ENCODE assay signal across 10 mouse cellular contexts in the genomic region with DNA sequence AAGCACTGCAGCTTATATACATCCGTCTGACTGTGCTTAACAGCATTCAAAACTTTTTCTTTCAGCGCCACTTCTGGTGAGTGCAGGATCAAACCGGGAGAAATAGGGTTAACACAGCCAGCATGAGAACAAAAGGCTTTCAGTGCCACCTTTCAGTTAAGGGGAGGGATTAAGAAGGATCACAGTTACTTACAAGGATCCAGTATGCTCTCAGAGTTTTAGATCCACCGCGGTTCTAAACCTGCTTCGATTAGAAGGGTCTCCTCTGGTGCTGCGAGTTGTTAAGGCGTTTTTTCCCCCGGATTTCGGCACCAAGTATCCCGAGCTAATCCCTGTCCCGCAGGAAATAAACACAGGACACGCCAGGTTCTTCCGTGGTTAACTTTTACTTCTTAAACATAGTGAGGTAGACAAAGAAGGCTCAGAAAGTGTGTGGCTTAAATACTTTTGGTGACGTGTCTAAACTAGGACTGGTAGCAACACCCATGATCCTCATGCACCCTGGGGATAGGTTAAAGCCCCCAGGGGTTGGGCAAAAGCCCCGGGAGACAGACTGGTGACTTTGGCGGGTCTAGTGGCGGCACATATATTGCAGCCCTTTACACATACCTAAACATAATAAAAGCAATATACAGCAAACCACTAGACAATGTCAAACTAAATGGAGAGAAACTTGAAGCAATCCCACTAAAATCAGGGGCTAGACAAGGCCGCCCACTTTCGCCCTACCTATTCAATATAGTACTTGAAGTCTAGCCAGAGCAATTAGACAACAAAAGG. TPM values are rescaled to one million over a fixed set of nuclear protein-coding genes. Genes with fewer than 3 reads are reported as not detected.
A peak's percentile ranks its signal among the peaks of the same experiment; 100 is the strongest.
DNase-seq lines count a peak whose midpoint lies in the region; ATAC-seq and TF ChIP-seq lines count a peak whose summit lies in the region.
"Not testable (repeated sequence)": the region's sequence is repeated elsewhere in the genome, so short reads cannot be mapped to it uniquely, and the experiment has no call there.
"Had no signal": no experiment of that assay in that cellular context is flagged by ENCODE, and none has a peak within 500 bp of the region (broad histone marks: within the 10 kb centered on the region; RNA-seq: fewer than 3 reads in every experiment).

No protein-coding gene starts in this region.

- H3K4me1 ChIP-seq in embryonic facial prominence, embryonic 12.5 days; forebrain, embryonic 16.5 days (replicated peaks; ENCODE audit: control insufficient read depth, insufficient read depth, low read length); hindbrain, embryonic 10.5 days (replicated peaks); intestine, postnatal 0 days (replicated peaks; ENCODE audit: control insufficient read depth, insufficient read depth, low read length); liver, embryonic 11.5 days (replicated peaks; ENCODE audit: control insufficient read depth, insufficient read depth, low read length); midbrain, embryonic 15.5 days: not testable (repeated sequence)

- DNase-seq in CD4-positive, CD25-positive, alpha-beta regulatory T cell, adult 2 months (ENCODE audit: low read depth, low spot score): peak; percentile 6
- DNase-seq in hindbrain, embryonic 10.5 days (ENCODE audit: low spot score): peak; percentile 28
- DNase-seq in liver, embryonic 11.5 days (ENCODE audit: low spot score): not testable (repeated sequence)
- DNase-seq in retina, postnatal 1 day: peak; percentile 46

- H3K9me3 ChIP-seq in embryonic facial prominence, embryonic 12.5 days; forebrain, embryonic 16.5 days (ENCODE audit: control insufficient read depth, low read length); hindbrain, embryonic 10.5 days; intestine, postnatal 0 days (ENCODE audit: control insufficient read depth); liver, embryonic 11.5 days (ENCODE audit: control insufficient read depth, low read length); midbrain, embryonic 15.5 days: not testable (repeated sequence)

- not testable (repeated sequence) for H3K27ac ChIP-seq in embryonic facial prominence, embryonic 12.5 days; forebrain, embryonic 16.5 days (ENCODE audit: low read length); intestine, postnatal 0 days (ENCODE audit: low read depth, low read length); liver, embryonic 11.5 days (ENCODE audit: low read depth, low read length); midbrain, embryonic 15.5 days
- H3K27ac ChIP-seq in hindbrain, embryonic 10.5 days: peak overlapping the region; percentile 66

- peak overlapping the region; percentile 42 for H3K4me2 ChIP-seq in embryonic facial prominence, embryonic 12.5 days (replicated peaks)
- H3K4me2 ChIP-seq in forebrain, embryonic 16.5 days (ENCODE audit: low read length): peak overlapping the region; percentile 42
- peak overlapping the region; percentile 55 for H3K4me2 ChIP-seq in intestine, postnatal 0 days (replicated peaks; ENCODE audit: low read depth)
- H3K4me2 ChIP-seq in liver, embryonic 11.5 days: peak overlapping the region; percentile 42
- H3K4me2 ChIP-seq in midbrain, embryonic 15.5 days: peak overlapping the region; percentile 42

- H3K4me3 ChIP-seq in embryonic facial prominence, embryonic 12.5 days: peak overlapping the region; percentile 23
- H3K4me3 ChIP-seq in forebrain, embryonic 16.5 days (replicated peaks; ENCODE audit: low read length): peak overlapping the region; percentile 9; the same call in 1 of the 2 replicates
- H3K4me3 ChIP-seq in hindbrain, embryonic 10.5 days: peak overlapping the region; percentile 47
- H3K4me3 ChIP-seq in intestine, postnatal 0 days (ENCODE audit: low read depth, low read length): peak overlapping the region; percentile 14; the same call in 1 of the 2 replicates
- H3K4me3 ChIP-seq in liver, embryonic 11.5 days (ENCODE audit: low read depth, low read length): not testable (repeated sequence)
- peak overlapping the region; percentile 21; the same call in 1 of the 2 replicates for H3K4me3 ChIP-seq in midbrain, embryonic 15.5 days

- not testable (repeated sequence) for H3K36me3 ChIP-seq in embryonic facial prominence, embryonic 12.5 days; forebrain, embryonic 16.5 days (ENCODE audit: control insufficient read depth, insufficient read depth); hindbrain, embryonic 10.5 days; intestine, postnatal 0 days (ENCODE audit: control insufficient read depth, insufficient read depth); liver, embryonic 11.5 days (ENCODE audit: control insufficient read depth, insufficient read depth, low read length); midbrain, embryonic 15.5 days (replicated peaks)

- TF ChIP-seq CTCF in intestine, postnatal 0 days (IDR thresholded peaks at IDR 0.05; ENCODE audit: low read depth): not testable (repeated sequence)

- 7% methylated on average over 19 of the region's 20 CpGs for WGBS in embryonic facial prominence, embryonic 12.5 days
- WGBS in forebrain, embryonic 16.5 days: 7% methylated on average over 19 of the region's 20 CpGs
- 7% methylated on average over 20 of the region's 20 CpGs for WGBS in hindbrain, embryonic 10.5 days
- WGBS in intestine, postnatal 0 days: 10% methylated on average over 19 of the region's 20 CpGs
- WGBS in liver, embryonic 11.5 days: 9% methylated on average over 19 of the region's 20 CpGs
- 7% methylated on average over 20 of the region's 20 CpGs for WGBS in midbrain, embryonic 15.5 days

- not testable (repeated sequence) for H3K27me3 ChIP-seq in embryonic facial prominence, embryonic 12.5 days; forebrain, embryonic 16.5 days (replicated peaks; ENCODE audit: control insufficient read depth, insufficient read depth, low read length); hindbrain, embryonic 10.5 days (ENCODE audit: insufficient read depth, poor library complexity, severe bottlenecking); intestine, postnatal 0 days (replicated peaks; ENCODE audit: control insufficient read depth, insufficient read depth, low read length); liver, embryonic 11.5 days (replicated peaks; ENCODE audit: control insufficient read depth, insufficient read depth, low read length); midbrain, embryonic 15.5 days (replicated peaks)

- ATAC-seq in embryonic facial prominence, embryonic 12.5 days (ENCODE audit: insufficient number of reproducible peaks, insufficient read depth, low FRiP score, low TSS enrichment); forebrain, embryonic 16.5 days; intestine, postnatal 0 days; liver, embryonic 11.5 days (replicated peaks; ENCODE audit: low FRiP score); midbrain, embryonic 15.5 days (replicated peaks): not testable (repeated sequence)

- H3K9ac ChIP-seq in embryonic facial prominence, embryonic 12.5 days: peak overlapping the region; percentile 20; the same call in 1 of the 2 replicates
- not testable (repeated sequence) for H3K9ac ChIP-seq in forebrain, embryonic 16.5 days (replicated peaks; ENCODE audit: low read depth, low read length); liver, embryonic 11.5 days (ENCODE audit: low read depth, low read length); midbrain, embryonic 15.5 days
- 0 out of 2 replicates have a peak overlapping the region, but pooled peaks have one; percentile 7 for H3K9ac ChIP-seq in intestine, postnatal 0 days (ENCODE audit: low read depth, low read length)

RNA-seq across cellular contexts. Expression of a gene that starts 6.9 kb away (rescaled TPM):
- not detected in 2 replicates for polyA plus RNA-seq in embryonic facial prominence, embryonic 12.5 days (2016; fragmentation: Nextera tagmentation; extraction: Ambion mirVana)
- polyA plus RNA-seq in forebrain, embryonic 16.5 days (2015; fragmentation: Nextera tagmentation; extraction: Ambion mirVana): not detected in 2 replicates
- polyA plus RNA-seq in hindbrain, embryonic 10.5 days (2016; fragmentation: Nextera tagmentation; extraction: Ambion mirVana): not detected in 2 replicates
- 0.22 and 0.25 TPM in 2 replicates for polyA plus RNA-seq in intestine, postnatal 0 days (2015; fragmentation: Nextera tagmentation; extraction: Ambion mirVana)
- polyA plus RNA-seq in liver, embryonic 11.5 days (2014; fragmentation: Nextera tagmentation; extraction: Ambion mirVana): not detected in 2 replicates
- polyA plus RNA-seq in midbrain, embryonic 15.5 days (2015; fragmentation: Nextera tagmentation; extraction: Ambion mirVana): not detected in 2 replicates
- polyA plus RNA-seq: erythroblast, embryonic 14.5 days; liver, embryonic 13.5 days had no signal

RNA-seq across cellular contexts. Expression of a gene that starts 37.1 kb away (rescaled TPM):
- polyA plus RNA-seq in embryonic facial prominence, embryonic 12.5 days (2016; fragmentation: Nextera tagmentation; extraction: Ambion mirVana): not detected in 2 replicates
- polyA plus RNA-seq in forebrain, embryonic 16.5 days (2015; fragmentation: Nextera tagmentation; extraction: Ambion mirVana): not detected in 2 replicates
- polyA plus RNA-seq in hindbrain, embryonic 10.5 days (2016; fragmentation: Nextera tagmentation; extraction: Ambion mirVana): not detected in 2 replicates
- polyA plus RNA-seq in intestine, postnatal 0 days (2015; fragmentation: Nextera tagmentation; extraction: Ambion mirVana): 3.2 and 4.1 TPM in 2 replicates
- polyA plus RNA-seq in liver, embryonic 11.5 days (2014; fragmentation: Nextera tagmentation; extraction: Ambion mirVana): not detected in 2 replicates
- polyA plus RNA-seq in midbrain, embryonic 15.5 days (2015; fragmentation: Nextera tagmentation; extraction: Ambion mirVana): not detected in 2 replicates
- polyA plus RNA-seq: erythroblast, embryonic 14.5 days; liver, embryonic 13.5 days had no signal

RNA-seq across cellular contexts. Expression of a gene that starts 48.6 kb away (rescaled TPM):
- not detected in 2 replicates for polyA plus RNA-seq in embryonic facial prominence, embryonic 12.5 days (2016; fragmentation: Nextera tagmentation; extraction: Ambion mirVana)
- polyA plus RNA-seq in forebrain, embryonic 16.5 days (2015; fragmentation: Nextera tagmentation; extraction: Ambion mirVana): not detected in 2 replicates
- not detected in 2 replicates for polyA plus RNA-seq in hindbrain, embryonic 10.5 days (2016; fragmentation: Nextera tagmentation; extraction: Ambion mirVana)
- polyA plus RNA-seq in intestine, postnatal 0 days (2015; fragmentation: Nextera tagmentation; extraction: Ambion mirVana): not detected in 2 replicates
- 0.41 and 0.42 TPM in 2 replicates for polyA plus RNA-seq in liver, embryonic 11.5 days (2014; fragmentation: Nextera tagmentation; extraction: Ambion mirVana)
- not detected in 2 replicates for polyA plus RNA-seq in midbrain, embryonic 15.5 days (2015; fragmentation: Nextera tagmentation; extraction: Ambion mirVana)
